Mouse (Mus musculus) stomach, postnatal 0 days (tissue): ENCODE data around the gene B9d2.

Experiments
- CTCF ChIP-seq: IDR thresholded peaks from 2 replicates; pipeline ENCODE4 v1.5.1; 2016; ENCODE audit warnings: antibody characterized with exemption, low read depth, mild to moderate bottlenecking, moderate library complexity
- EP300 ChIP-seq: optimal IDR thresholded peaks from 2 replicates; pipeline ENCODE3; 2016; ENCODE audit warnings: antibody characterized with exemption

DNA sequence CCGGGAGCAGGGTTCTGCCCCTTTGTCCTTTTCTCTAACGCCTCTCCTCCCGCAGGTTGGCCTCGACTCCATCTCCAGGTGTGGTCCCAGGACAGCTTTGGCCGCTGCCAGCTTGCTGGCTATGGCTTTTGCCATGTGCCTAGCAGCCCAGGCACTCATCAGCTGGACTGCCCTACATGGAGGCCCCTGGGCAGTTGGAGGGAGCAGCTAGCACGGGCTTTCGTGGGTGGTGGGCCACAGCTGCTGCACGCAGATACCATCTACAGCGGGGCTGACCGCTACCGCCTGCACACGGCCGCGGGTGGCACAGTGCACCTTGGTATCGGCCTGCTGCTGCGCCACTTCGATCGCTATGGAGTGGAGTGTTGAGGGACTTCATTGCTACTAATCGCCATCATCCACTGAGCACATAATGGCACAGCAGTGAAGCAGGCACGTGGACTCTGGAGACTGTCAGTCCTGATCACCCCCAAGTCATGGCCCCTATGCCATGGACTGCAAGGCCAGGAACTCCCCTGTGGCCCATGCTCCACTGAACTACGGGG lies 5.4 kb downstream of the B9d2 start:
- TF ChIP-seq EP300, result no peak
- TF ChIP-seq CTCF, result no peak
